19 mouse cellular contexts compared by ENCODE assay signal in genomic region chr4:54370909-54371308, GRCm38 (mm10).
DNase-seq lines count a peak whose midpoint lies in the region; ATAC-seq and TF ChIP-seq lines count a peak whose summit lies in the region.
"Had no signal": no experiment of that assay in that cellular context is flagged by ENCODE, and none has a peak within 500 bp of the region (broad histone marks: within the 10 kb centered on the region; RNA-seq: fewer than 3 reads in every experiment).

No protein-coding gene starts in this region.

- no peak for ATAC-seq in embryonic facial prominence, embryonic 14.5 days (ENCODE audit: low read depth)
- ATAC-seq in hindbrain, embryonic 13.5 days (ENCODE audit: low FRiP score): no peak
- ATAC-seq: intestine, postnatal 0 days had no signal

- no peaks in the 10 kb centered on the region for H3K36me3 ChIP-seq in embryonic facial prominence, embryonic 14.5 days (ENCODE audit: control insufficient read depth, insufficient read depth, low read length)
- H3K36me3 ChIP-seq in hindbrain, embryonic 13.5 days: no peaks in the 10 kb centered on the region
- H3K36me3 ChIP-seq: limb, embryonic 15.5 days had no signal

- H3K9ac ChIP-seq in embryonic facial prominence, embryonic 14.5 days (ENCODE audit: low read depth, low read length): no peak overlapping the region
- H3K9ac ChIP-seq in hindbrain, embryonic 13.5 days: no peak overlapping the region
- H3K9ac ChIP-seq: limb, embryonic 15.5 days had no signal

- H3K4me3 ChIP-seq in layer of hippocampus, adult 2 months: no peak overlapping the region
- no peak overlapping the region for H3K4me3 ChIP-seq in embryonic facial prominence, embryonic 14.5 days (ENCODE audit: low read depth, low read length)
- H3K4me3 ChIP-seq in hindbrain, embryonic 13.5 days: no peak overlapping the region
- H3K4me3 ChIP-seq: erythroblast, embryonic 14.5 days; gastrocnemius, adult 2 months; limb, embryonic 15.5 days had no signal

- peaks cover 22% of the 10 kb centered on the region for H3K4me1 ChIP-seq in embryonic facial prominence, embryonic 14.5 days (ENCODE audit: control insufficient read depth, insufficient read depth, low read length)
- H3K4me1 ChIP-seq in hindbrain, embryonic 13.5 days (replicated peaks): peaks cover 33% of the 10 kb centered on the region

- H3K27me3 ChIP-seq in embryonic facial prominence, embryonic 14.5 days (replicated peaks; ENCODE audit: control insufficient read depth, insufficient read depth, low read length): no peaks in the 10 kb centered on the region
- no peaks in the 10 kb centered on the region for H3K27me3 ChIP-seq in hindbrain, embryonic 13.5 days
- H3K27me3 ChIP-seq: limb, embryonic 15.5 days had no signal

- DNase-seq in layer of hippocampus, adult 2 months (ENCODE audit: low spot score in 2 of 2): no peak
- no peak for DNase-seq in layer of hippocampus, postnatal 25 days (ENCODE audit: extremely low spot score in 1 of 2, low spot score in 1 of 2)
- DNase-seq in embryonic facial prominence, embryonic 14.5 days (ENCODE audit: low spot score): peak; percentile 10
- peak; percentile 11 for DNase-seq in telencephalon, adult 2 months (ENCODE audit: low read depth, low spot score)
- DNase-seq in urinary bladder, postnatal 10 days (ENCODE audit: low spot score): no peak
- no peak for DNase-seq in gastrocnemius, postnatal 4 days (ENCODE audit: low spot score in 2 of 2)
- DNase-seq: adrenal gland, postnatal 25 days; cerebellum, postnatal 36 days; gastrocnemius, adult 2 months; heart, postnatal 14 days; kidney, postnatal 36 days; layer of hippocampus, postnatal 36 days; lung, adult 18-20 months; thymus, postnatal 25 days had no signal

- H3K4me2 ChIP-seq in embryonic facial prominence, embryonic 14.5 days (ENCODE audit: low read depth, low read length): no peak overlapping the region
- no peak overlapping the region for H3K4me2 ChIP-seq in hindbrain, embryonic 13.5 days
- H3K4me2 ChIP-seq: limb, embryonic 15.5 days had no signal

- WGBS in embryonic facial prominence, embryonic 14.5 days: 20% methylated on average over 3 of the region's 3 CpGs
- 36% methylated on average over 3 of the region's 3 CpGs for WGBS in hindbrain, embryonic 13.5 days

- H3K9me3 ChIP-seq in embryonic facial prominence, embryonic 14.5 days (ENCODE audit: control insufficient read depth, low read length): no peaks in the 10 kb centered on the region
- no peaks in the 10 kb centered on the region for H3K9me3 ChIP-seq in hindbrain, embryonic 13.5 days
- H3K9me3 ChIP-seq: limb, embryonic 15.5 days had no signal

- peak overlapping the region; percentile 69 for H3K27ac ChIP-seq in layer of hippocampus, adult 2 months
- H3K27ac ChIP-seq in embryonic facial prominence, embryonic 14.5 days (replicated peaks; ENCODE audit: low read depth, low read length): no peak overlapping the region
- peak overlapping the region; percentile 75 for H3K27ac ChIP-seq in hindbrain, embryonic 13.5 days
- H3K27ac ChIP-seq: gastrocnemius, adult 2 months; limb, embryonic 15.5 days; macrophage had no signal

- TF ChIP-seq CTCF in layer of hippocampus, adult 2 months (conservative IDR thresholded peaks at IDR 0.05): no peak

Comparison
In these comparisons a context has a peak if more than half of its experiments do, and no peak if none do; other contexts are left out.
1. DNase-seq: peak in embryonic facial prominence, embryonic 14.5 days (single experiment) and telencephalon, adult 2 months (single experiment); none in layer of hippocampus, adult 2 months (0 of 2), layer of hippocampus, postnatal 25 days (0 of 2), urinary bladder, postnatal 10 days (single experiment) and gastrocnemius, postnatal 4 days (0 of 2).